In genomic region chr2:121188530-121188929, GRCm38 (mm10) we compare ENCODE assay signal across 19 mouse cellular contexts. TPM values are rescaled to one million over a fixed set of nuclear protein-coding genes. Genes with fewer than 3 reads are reported as not detected.
DNase-seq lines count a peak whose midpoint lies in the region; ATAC-seq and TF ChIP-seq lines count a peak whose summit lies in the region.
"Had no signal": no experiment of that assay in that cellular context is flagged by ENCODE, and none has a peak within 500 bp of the region (broad histone marks: within the 10 kb centered on the region; RNA-seq: fewer than 3 reads in every experiment).

No protein-coding gene starts in this region.

- TF ChIP-seq CTCF in left cerebral cortex, adult 2 months (IDR thresholded peaks at IDR 0.05), result peak; percentile 40

- H3K4me3 ChIP-seq in heart, embryonic 11.5 days (ENCODE audit: low read depth, low read length), result no peak overlapping the region
- no peak overlapping the region for H3K4me3 ChIP-seq in left cerebral cortex, adult 2 months
- H3K4me3 ChIP-seq: forebrain, embryonic 15.5 days; liver, embryonic 15.5 days had no signal

- no peaks in the 10 kb centered on the region for H3K27me3 ChIP-seq in heart, embryonic 11.5 days (ENCODE audit: control insufficient read depth, insufficient read depth, low read length)
- H3K27me3 ChIP-seq: forebrain, embryonic 15.5 days; liver, embryonic 15.5 days had no signal

- no peaks in the 10 kb centered on the region for H3K9me3 ChIP-seq in heart, embryonic 11.5 days (replicated peaks; ENCODE audit: control insufficient read depth, low read length)
- H3K9me3 ChIP-seq: forebrain, embryonic 15.5 days; liver, embryonic 15.5 days had no signal

- H3K4me1 ChIP-seq in heart, embryonic 11.5 days (ENCODE audit: control insufficient read depth, insufficient read depth, low read length), result no peaks in the 10 kb centered on the region
- H3K4me1 ChIP-seq: forebrain, embryonic 15.5 days; liver, embryonic 15.5 days had no signal

- intact Hi-C loops in left cerebral cortex, adult 2 months (cut with DNase I), result no loop called here

- no peak for ATAC-seq in heart, embryonic 11.5 days (replicated peaks; ENCODE audit: insufficient number of reproducible peaks, low FRiP score, low TSS enrichment)
- ATAC-seq: forebrain, embryonic 15.5 days; inflammation-experienced regulatory T-cells, adult 6 months; midbrain, embryonic 16.5 days had no signal

- WGBS in heart, embryonic 11.5 days (ENCODE audit: insufficient replicate concordance), result 66% methylated on average over 1 of the region's 1 CpGs

- peak; percentile 43 for DNase-seq in heart, adult 11 months
- DNase-seq in left cerebral cortex, adult 2 months (ENCODE audit: extremely low spot score in 1 of 2, low spot score in 2 of 2), result no peak
- no peak for DNase-seq in left cerebral cortex, adult 11 months (ENCODE audit: low spot score)
- peak; percentile 33 for DNase-seq in 416B (ENCODE audit: low read depth)
- DNase-seq in ZHBTc4 (ENCODE audit: low read depth, low spot score), result peak; percentile 13
- DNase-seq in Muller cell, postnatal 12 days (ENCODE audit: inconsistent ontology term), result no peak
- DNase-seq in thymus, postnatal 14 days, result no peak
- DNase-seq: adrenal gland, adult 2 months; cerebellum, adult 18-20 months; embryo, embryonic 11 days; heart, postnatal 4 days; kidney, postnatal 36 days; left cerebral cortex, postnatal 4 days had no signal

- H3K9ac ChIP-seq in heart, embryonic 11.5 days (ENCODE audit: low read depth, low read length), result no peak overlapping the region
- H3K9ac ChIP-seq: forebrain, embryonic 15.5 days; liver, embryonic 15.5 days had no signal

- no peak overlapping the region for H3K27ac ChIP-seq in heart, embryonic 11.5 days (ENCODE audit: low read depth, low read length)
- no peak overlapping the region for H3K27ac ChIP-seq in left cerebral cortex, adult 2 months
- H3K27ac ChIP-seq: forebrain, embryonic 15.5 days; liver, embryonic 15.5 days; macrophage had no signal

- H3K36me3 ChIP-seq in heart, embryonic 11.5 days (ENCODE audit: control insufficient read depth, insufficient read depth, low read length), result peaks cover 35% of the 10 kb centered on the region

- no peak overlapping the region for H3K4me2 ChIP-seq in heart, embryonic 11.5 days
- H3K4me2 ChIP-seq: forebrain, embryonic 15.5 days; liver, embryonic 15.5 days had no signal

RNA-seq across cellular contexts. Expression of gene Zscan29, which starts 17.6 kb away (rescaled TPM):
- 6.3 and 8.2 TPM in 2 replicates for polyA plus RNA-seq in heart, embryonic 11.5 days (2014; fragmentation: Nextera tagmentation; extraction: Ambion mirVana)
- total RNA-seq in left cerebral cortex, adult 2 months (2021), result 1 to 10 TPM; 6.1 to 6.3 TPM

RNA-seq across cellular contexts. Expression of gene Tubgcp4, which starts 18.1 kb away (rescaled TPM):
- 41.0 and 44.9 TPM in 2 replicates for polyA plus RNA-seq in heart, embryonic 11.5 days (2014; fragmentation: Nextera tagmentation; extraction: Ambion mirVana)
- 10 to 100 TPM; 45.7 to 48.6 TPM for total RNA-seq in left cerebral cortex, adult 2 months (2021)

RNA-seq across cellular contexts. Expression of gene Lcmt2, which starts 48.1 kb away (rescaled TPM):
- polyA plus RNA-seq in heart, embryonic 11.5 days (2014; fragmentation: Nextera tagmentation; extraction: Ambion mirVana), result 14.0 and 17.6 TPM in 2 replicates
- total RNA-seq in left cerebral cortex, adult 2 months (2021), result 1 to 10 TPM; 6.5 to 7.7 TPM

RNA-seq across cellular contexts. Expression of gene Adal, which starts 48.3 kb away (rescaled TPM):
- polyA plus RNA-seq in heart, embryonic 11.5 days (2014; fragmentation: Nextera tagmentation; extraction: Ambion mirVana), result 14.3 and 14.6 TPM in 2 replicates
- 10 to 100 TPM; 18.2 to 19.9 TPM for total RNA-seq in left cerebral cortex, adult 2 months (2021)

Comparison
In these comparisons a context has a peak if more than half of its experiments do, and no peak if none do; other contexts are left out.
1. DNase-seq: peak in heart, adult 11 months (single experiment), 416B (single experiment) and ZHBTc4 (single experiment); none in left cerebral cortex, adult 2 months (0 of 2), left cerebral cortex, adult 11 months (single experiment), Muller cell, postnatal 12 days (single experiment) and thymus, postnatal 14 days (single experiment).